Mouse (Mus musculus) hindbrain, postnatal 0 days (tissue): ENCODE results near the gene Prmt2. TPM values are rescaled to one million over a fixed set of nuclear protein-coding genes. Genes with fewer than 3 reads are reported as not detected.

Source experiments
- ATAC-seq: fragments of 200-750 bp; cut with Nextera tagmentation; 2 replicates; pipeline ENCODE4 v1.8.0; 2017; ENCODE audit warnings: mild to moderate bottlenecking, moderate TSS enrichment, moderate library complexity
- DNase-seq: peaks from one replicate; pipeline ENCODE4 v3.0.0-alpha.2; 2015; ENCODE audit warnings: low spot score
- H3K27ac ChIP-seq: fragments of 300-500 bp; sonication (generic); 2 replicates; pipeline ENCODE4 v1.5.1; 2014; ENCODE audit warnings: mild to moderate bottlenecking
- H3K27me3 ChIP-seq: fragments of 300-500 bp; sonication (generic); 2 replicates; pipeline ENCODE4 v1.6.1; 2014; ENCODE audit warnings: low read length, mixed read lengths; ENCODE audit not compliant: insufficient read depth
- H3K36me3 ChIP-seq: fragments of 300-500 bp; sonication (generic); 2 replicates; pipeline ENCODE4 v1.6.1; 2014; ENCODE audit warnings: low read length, mixed read lengths; ENCODE audit not compliant: insufficient read depth
- H3K4me1 ChIP-seq: fragments of 300-500 bp; sonication (generic); 2 replicates; pipeline ENCODE4 v1.6.1; 2014; ENCODE audit warnings: antibody characterized with exemption, low read length, mixed read lengths; ENCODE audit not compliant: insufficient read depth
- H3K4me2 ChIP-seq: fragments of 300-500 bp; sonication (generic); 2 replicates; pipeline ENCODE4 v1.6.1; 2014; ENCODE audit warnings: low read depth, mild to moderate bottlenecking, low read length, moderate library complexity, mixed read lengths
- H3K4me3 ChIP-seq: fragments of 300-500 bp; sonication (generic); 2 replicates; pipeline ENCODE4 v1.5.1; 2014; ENCODE audit warnings: low read length
- H3K9ac ChIP-seq: fragments of 300-500 bp; sonication (generic); replicated peaks from 2 replicates; pipeline ENCODE4 v1.6.1; 2014; ENCODE audit warnings: mild to moderate bottlenecking, low read length, moderate library complexity, mixed read lengths
- H3K9me3 ChIP-seq: fragments of 300-500 bp; sonication (generic); 2 replicates; pipeline ENCODE4 v1.6.1; 2016; ENCODE audit warnings: low read length, mixed read lengths
- CTCF ChIP-seq: IDR thresholded peaks from 2 replicates; pipeline ENCODE4 v1.5.1; 2016; ENCODE audit warnings: antibody characterized with exemption, control low read depth, low read depth
- WGBS: fragments of 180-500 bp; shearing (Covaris S2); extraction: QIAGEN DNeasy Blood & Tissue Kit; methylation state at CpG from one replicate; pipeline ENCODE4 v1.1.7; 2014; 5-methylcytosine and 5-hydroxymethylcytosine counted together
- microRNA counts: library from miRNA; unstranded; fragments of <30 nt; microRNA quantifications from one replicate; lab custom pipeline; 2015
- microRNA-seq, 2 experiments: library from miRNA; unstranded; fragments of <30 nt; microRNA quantifications; one replicate each; pipeline ENCODE4; 2016
- polyA plus RNA-seq: library from polyadenylated mRNA; unstranded; fragments of >200 nt; fragmentation: Nextera tagmentation; extraction: Ambion mirVana; gene quantifications from 2 replicates; pipeline ENCODE4 v1.2.1, GENCODE M21; 2015
- total RNA-seq: library from RNA; depleted of rRNA; stranded (reverse); fragments of >200 nt; gene quantifications from 2 replicates; pipeline ENCODE4 v1.2.3, GENCODE M21; 2014; rRNA removed

The Prmt2 gene
- total and polyA plus RNA-seq, 2 experiments from 2014 or later, result 174 to 250 TPM

DNA sequence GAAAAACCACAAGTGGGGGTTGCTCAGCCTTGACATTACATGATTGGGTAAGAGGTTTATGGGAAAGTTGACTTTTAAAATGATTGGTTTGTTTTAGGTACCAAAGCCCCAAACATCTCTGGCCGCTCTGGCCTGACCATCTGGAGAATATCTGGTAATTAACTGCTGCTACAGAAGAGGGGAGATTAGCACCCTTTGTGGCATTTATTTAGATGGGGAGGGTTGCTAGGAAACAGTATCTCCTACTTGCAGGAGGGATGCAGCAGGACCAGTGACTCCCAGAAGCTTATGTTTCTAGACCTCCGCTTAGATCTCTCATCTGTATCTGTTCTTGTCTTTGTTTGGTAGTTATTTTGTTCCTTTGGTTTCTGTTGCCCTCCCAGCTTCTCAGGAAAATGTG, 62.8 kb downstream of the Prmt2 start:
- WGBS, result 64% methylated on average over 2 of the region's 2 CpGs
- H3K4me1 ChIP-seq, result no peaks in the 10 kb centered on the region
- no peak overlapping the region for H3K27ac ChIP-seq
- H3K27me3 ChIP-seq, result no peaks in the 10 kb centered on the region
- H3K9ac ChIP-seq, result no peak overlapping the region
- H3K9me3 ChIP-seq, result no peaks in the 10 kb centered on the region
- H3K4me3 ChIP-seq, result no peak overlapping the region
- H3K4me2 ChIP-seq, result no peak overlapping the region
- no peak for TF ChIP-seq CTCF
- DNase-seq, result no peak
- no peaks in the 10 kb centered on the region for H3K36me3 ChIP-seq
- ATAC-seq, result no peak

DNA sequence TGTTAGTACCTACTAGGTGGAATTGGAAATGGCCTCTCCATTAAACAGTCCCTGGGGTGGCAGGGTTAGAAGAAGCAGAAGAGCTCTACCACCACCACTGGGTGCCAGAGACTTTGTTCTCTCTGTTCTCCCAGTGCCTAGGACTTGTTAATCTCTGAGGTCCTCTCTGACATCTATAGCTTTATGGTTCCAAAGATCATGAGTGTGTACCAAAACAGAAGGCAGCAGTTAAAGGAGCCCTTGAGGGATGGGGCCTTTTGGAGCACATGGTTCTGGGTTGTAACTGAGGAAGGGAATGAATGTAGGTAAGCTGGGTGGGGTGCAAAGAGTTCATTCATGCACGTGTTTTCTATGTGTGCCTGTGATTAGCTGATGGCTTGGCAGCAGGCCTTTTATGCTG, 79.7 kb downstream of the Prmt2 start:
- H3K4me2 ChIP-seq, result no peak overlapping the region
- ATAC-seq (no peak), DNase-seq (no peak)
- H3K9ac ChIP-seq, result no peak overlapping the region
- H3K27me3 ChIP-seq, result no peaks in the 10 kb centered on the region
- no peak overlapping the region for H3K4me3 ChIP-seq
- no peaks in the 10 kb centered on the region for H3K4me1 ChIP-seq
- no peaks in the 10 kb centered on the region for H3K9me3 ChIP-seq
- H3K27ac ChIP-seq, result no peak overlapping the region
- no peak for TF ChIP-seq CTCF
- WGBS, result 79% methylated on average over 1 of the region's 1 CpGs
- H3K36me3 ChIP-seq, result no peaks in the 10 kb centered on the region

DNA sequence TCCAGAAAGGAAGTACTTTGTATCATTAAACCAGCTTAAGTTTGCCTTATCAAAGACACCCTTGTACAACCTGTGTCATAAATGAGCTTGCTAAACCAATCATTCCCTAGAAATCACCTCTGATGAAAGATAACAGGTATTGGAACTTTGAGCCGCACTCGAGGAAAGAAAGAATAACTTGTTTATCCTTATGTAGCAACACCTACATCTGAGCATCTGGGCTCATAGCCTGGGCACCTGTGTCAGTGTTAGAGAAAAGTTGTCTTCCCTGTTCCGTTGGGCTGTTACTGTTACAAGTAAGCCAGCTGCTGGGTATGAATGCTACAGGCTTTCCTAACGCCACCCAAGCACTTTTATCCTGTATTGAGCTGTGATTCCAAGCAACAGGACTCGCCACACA, 80.1 kb downstream of the Prmt2 start:
- Histone ChIP-seq H3K27me3 (no peaks in the 10 kb centered on the region), H3K36me3 (no peaks in the 10 kb centered on the region), H3K9me3 (no peaks in the 10 kb centered on the region), H3K9ac (no peak overlapping the region), H3K4me2 (no peak overlapping the region), H3K4me1 (no peaks in the 10 kb centered on the region), H3K4me3 (no peak overlapping the region), H3K27ac (no peak overlapping the region)
- TF ChIP-seq CTCF, result no peak
- ATAC-seq, result no peak
- 76% methylated on average over 5 of the region's 5 CpGs for WGBS
- no peak for DNase-seq

MicroRNAs encoded within 50 kb of the gene (microRNA counts, 519-probe panel; counts per million panel counts)
- 1,861 counts per million, percentile 25 among the panel's probes with 10 or more counts for microRNA mmu-miR-678 (lab: Ali Mortazavi, UCI)

Small RNA genes within 50 kb of the gene (microRNA-seq; reads per million reads assigned to microRNA genes)
- 0 reads per million in 2 experiments for gene Mir678

Other genes with a start within 250 kb of the Prmt2 start
- gene Zfp280b, start 205.2 kb downstream of the Prmt2 start, total RNA-seq, result 6.8 and 7.9 TPM in 2 replicates
- 10.0 and 10.5 TPM in 2 replicates for gene Zfp280b, start 205.2 kb downstream of the Prmt2 start, polyA plus RNA-seq
- not detected in 2 replicates for gene Slc5a4b, start 126.9 kb downstream of the Prmt2 start, total RNA-seq
- 0.08 TPM in 1 of 2 replicates, not detected in the other for gene Slc5a4b, start 126.9 kb downstream of the Prmt2 start, polyA plus RNA-seq
- 0.07 TPM in 1 of 2 replicates, not detected in the other for gene Slc5a4a, start 90.4 kb downstream of the Prmt2 start, total RNA-seq
- not detected in 2 replicates for gene Slc5a4a, start 90.4 kb downstream of the Prmt2 start, polyA plus RNA-seq
- gene S100b, start 16.0 kb upstream of the Prmt2 start, total RNA-seq, result 13.0 and 22.3 TPM in 2 replicates
- 25.2 and 26.7 TPM in 2 replicates for gene S100b, start 16.0 kb upstream of the Prmt2 start, polyA plus RNA-seq
- gene Dip2a, start 107.4 kb upstream of the Prmt2 start, total RNA-seq, result 54.3 and 65.2 TPM in 2 replicates
- 12.6 TPM in 2 replicates for gene Dip2a, start 107.4 kb upstream of the Prmt2 start, polyA plus RNA-seq
- gene AC141477.1, start 202.6 kb upstream of the Prmt2 start, total RNA-seq, result not detected in 2 replicates
- not detected in 2 replicates for gene AC141477.1, start 202.6 kb upstream of the Prmt2 start, polyA plus RNA-seq
- gene Pcnt, start 204.9 kb upstream of the Prmt2 start, total RNA-seq, result 9.7 and 10.1 TPM in 2 replicates
- gene Pcnt, start 204.9 kb upstream of the Prmt2 start, polyA plus RNA-seq, result 4.8 and 5.4 TPM in 2 replicates
- gene 2610028H24Rik, start 211.2 kb upstream of the Prmt2 start, total RNA-seq, result not detected in 2 replicates
- gene 2610028H24Rik, start 211.2 kb upstream of the Prmt2 start, polyA plus RNA-seq, result not detected in 2 replicates
- gene Mcm3ap, start 231.1 kb upstream of the Prmt2 start, total RNA-seq, result 28.8 and 29.1 TPM in 2 replicates
- 49.0 and 55.7 TPM in 2 replicates for gene Mcm3ap, start 231.1 kb upstream of the Prmt2 start, polyA plus RNA-seq
- 4.6 and 4.7 TPM in 2 replicates for gene Ybey, start 231.2 kb upstream of the Prmt2 start, total RNA-seq
- gene Ybey, start 231.2 kb upstream of the Prmt2 start, polyA plus RNA-seq, result 4.1 and 4.2 TPM in 2 replicates